Mouse (Mus musculus) left cerebral cortex, postnatal 14 days (tissue): ENCODE results near the gene Ect2. TPM values are rescaled to one million over a fixed set of nuclear protein-coding genes. Genes with fewer than 3 reads are reported as not detected.

Experiments used
- DNase-seq, 2 experiments: peaks; one replicate each; pipeline ENCODE4 v3.0.0; 2021 to 2022; ENCODE audit warnings: low spot score in 2 of 2, mixed read lengths in 1 of 2
- intact Hi-C: fragments of 180-260 bp; cut with DNase I; formaldehyde crosslinking; loops from one replicate; pipeline ENCODE4 v1.15.1; 2025
- long read RNA-seq, 2 experiments: library from polyadenylated mRNA; stranded (forward); transcript quantifications; one replicate each; pipeline ENCODE4 v2.0.0; 2021
- total RNA-seq, 2 experiments: library from RNA; stranded (reverse); gene quantifications; 2 replicates each; pipeline ENCODE4 v1.2.3; 2021

Ect2 gene
- total RNA-seq: 1 to 10 TPM; 1.1 to 1.4 TPM
- long read RNA-seq, experiment 1, full-length matches to known transcripts: 1 of 1 reads
- long read RNA-seq, experiment 1, partial matches to known transcripts: 0 of 1 reads
- long read RNA-seq, experiment 1, other reads (novel, unspliced or antisense): 0 of 1 reads
- long read RNA-seq, experiment 2, full-length matches to known transcripts: 2 of 2 reads
- long read RNA-seq, experiment 2, partial matches to known transcripts: 0 of 2 reads
- long read RNA-seq, experiment 2, other reads (novel, unspliced or antisense): 0 of 2 reads

GRCm38 (mm10) chr3:27153701-27154209, at the start of gene Ect2:
Gene Ect2, minus strand, starts transcription at chr3:27153878.
- intact Hi-C loops: no loop called here
- DNase-seq: peak; percentile 99 to 100

GRCm38 (mm10) chr3:27201728-27202411, 48.2 kb upstream of the Ect2 start:
- no peak for DNase-seq
- intact Hi-C loops: no loop called here

- intact Hi-C loops: no loop called here
- no peak for DNase-seq
Observed at GRCm38 (mm10) chr3:27199120-27199519, 45.4 kb upstream of the Ect2 start.

GRCm38 (mm10) chr3:27197816-27198215, 44.1 kb upstream of the Ect2 start:
- intact Hi-C loops: no loop called here
- no peak for DNase-seq

GRCm38 (mm10) chr3:27196529-27196928, 42.9 kb upstream of the Ect2 start:
- intact Hi-C loops: no loop called here
- no peak for DNase-seq

- DNase-seq: no peak
- intact Hi-C loops: no loop called here
Observed at GRCm38 (mm10) chr3:27195573-27196227, 42.0 kb upstream of the Ect2 start.

- DNase-seq: no peak
- intact Hi-C loops: no loop called here
Observed at GRCm38 (mm10) chr3:27195153-27195552, 41.5 kb upstream of the Ect2 start.

- no peak for DNase-seq
- intact Hi-C loops: no loop called here
Observed at GRCm38 (mm10) chr3:27193844-27194317, 40.2 kb upstream of the Ect2 start.

- intact Hi-C loops: no loop called here
- no peak for DNase-seq
Observed at GRCm38 (mm10) chr3:27191856-27192255, 38.2 kb upstream of the Ect2 start.

GRCm38 (mm10) chr3:27190865-27191264, 37.2 kb upstream of the Ect2 start:
- intact Hi-C loops: no loop called here
- no peak for DNase-seq

GRCm38 (mm10) chr3:27189320-27190261, 35.9 kb upstream of the Ect2 start:
- peak; percentile 89 to 95 for DNase-seq
- intact Hi-C loops: no loop called here

- intact Hi-C loops: no loop called here
- DNase-seq: no peak
Observed at GRCm38 (mm10) chr3:27188386-27188785, 34.7 kb upstream of the Ect2 start.

- DNase-seq: peak; percentile 46 to 47
- intact Hi-C loops: no loop called here
Observed at GRCm38 (mm10) chr3:27183601-27184175, 30.0 kb upstream of the Ect2 start.

GRCm38 (mm10) chr3:27182733-27183600, 29.3 kb upstream of the Ect2 start, which contains the start of gene Nceh1:
Gene Nceh1, plus strand, starts transcription at chr3:27182965.
- intact Hi-C loops: no loop called here
- peak; percentile 96 to 98 for DNase-seq

- intact Hi-C loops: no loop called here
- no peak for DNase-seq
Observed at GRCm38 (mm10) chr3:27179711-27180110, 26.0 kb upstream of the Ect2 start.

GRCm38 (mm10) chr3:27170257-27170656, 16.6 kb upstream of the Ect2 start:
- DNase-seq: no peak
- intact Hi-C loops: no loop called here

- intact Hi-C loops: no loop called here
- DNase-seq: no peak
Observed at GRCm38 (mm10) chr3:27165481-27166065, 11.9 kb upstream of the Ect2 start.

- DNase-seq: no peak
- intact Hi-C loops: no loop called here
Observed at GRCm38 (mm10) chr3:27162410-27162804, 8.7 kb upstream of the Ect2 start.
